Mouse (Mus musculus) retina, postnatal 1 day (tissue): ENCODE data around the gene Tmem161b.
A peak's percentile ranks its signal among the peaks of the same experiment; 100 is the strongest.
"Not testable (repeated sequence)": the region's sequence is repeated elsewhere in the genome, so short reads cannot be mapped to it uniquely, and the experiment has no call there.

ENCODE experiments used
- DNase-seq: peaks from one replicate; pipeline ENCODE4 v3.0.0-alpha.2; 2012

Tmem161b gene

DNA sequence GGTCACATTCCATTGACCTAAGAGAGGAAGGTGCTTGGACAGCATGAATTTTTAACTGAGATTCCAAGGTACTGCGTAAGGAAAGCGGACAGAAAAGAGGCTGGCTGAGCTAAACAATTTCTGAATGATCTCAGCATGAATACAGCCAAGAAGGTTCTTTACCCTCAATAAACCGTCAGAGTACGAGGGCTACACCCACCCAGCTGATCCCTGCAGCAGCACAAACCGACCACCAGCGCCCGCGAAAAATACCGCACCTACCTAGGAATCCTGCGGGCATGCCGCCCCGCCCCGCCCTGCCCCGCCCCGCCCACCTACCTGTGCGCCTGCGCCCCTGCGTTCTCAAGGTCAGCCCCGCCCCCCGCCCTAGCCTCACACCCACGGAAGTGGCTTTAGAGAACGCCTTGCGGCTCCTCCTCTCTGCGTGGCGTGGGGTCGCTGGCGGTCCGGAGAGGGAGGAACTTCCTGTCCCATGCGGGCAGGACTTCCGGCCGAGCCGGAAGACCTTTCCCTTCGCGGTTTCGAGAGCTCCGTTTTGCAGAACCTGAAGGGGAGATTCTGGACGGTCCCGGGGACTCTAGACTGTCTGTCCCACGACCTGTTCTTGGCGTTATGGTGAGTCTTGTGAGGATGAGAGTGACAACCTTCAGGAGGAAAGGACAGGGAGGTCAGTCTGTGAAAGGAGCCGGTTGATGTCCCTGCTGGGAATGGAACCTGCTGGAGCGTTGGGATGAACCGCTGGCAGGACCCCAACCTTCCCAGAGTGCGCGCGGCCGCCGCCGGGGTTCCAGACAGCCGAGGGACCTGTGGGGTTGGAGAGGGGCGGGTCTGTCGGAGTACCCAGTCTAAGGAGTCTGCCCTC is at the start of gene Tmem161b:
TSS of gene Tmem161b (plus strand) at position 477 of the 862 bp plus-strand sequence.
- DNase-seq, result peak; percentile 94

- not testable (repeated sequence) for DNase-seq
Observed at GRCm38 (mm10) chr13:84185835-84186234, 36.3 kb upstream of the Tmem161b start.

DNA sequence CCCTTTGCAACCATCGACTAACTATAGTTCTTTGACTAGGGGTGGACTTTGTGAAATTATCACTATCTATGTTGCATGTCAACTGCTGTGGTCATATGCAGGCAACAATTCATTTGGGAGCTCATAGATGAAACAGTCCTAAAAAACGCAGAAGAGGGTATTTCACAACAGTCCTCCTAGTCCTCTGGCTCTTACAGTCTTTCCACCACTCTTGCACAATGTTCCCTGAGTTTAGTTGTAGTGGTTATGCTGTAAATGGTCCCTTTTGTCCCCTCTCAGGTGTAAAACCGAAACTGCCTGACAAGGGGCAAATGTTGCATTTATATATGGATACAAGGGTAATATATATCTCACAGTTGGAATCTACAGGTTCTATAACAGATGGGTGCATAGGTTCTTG is 29.4 kb upstream of the Tmem161b start:
- DNase-seq, result no peak

- DNase-seq, result no peak
Observed at GRCm38 (mm10) chr13:84222682-84222992, 541 bp downstream of the Tmem161b start.

DNA sequence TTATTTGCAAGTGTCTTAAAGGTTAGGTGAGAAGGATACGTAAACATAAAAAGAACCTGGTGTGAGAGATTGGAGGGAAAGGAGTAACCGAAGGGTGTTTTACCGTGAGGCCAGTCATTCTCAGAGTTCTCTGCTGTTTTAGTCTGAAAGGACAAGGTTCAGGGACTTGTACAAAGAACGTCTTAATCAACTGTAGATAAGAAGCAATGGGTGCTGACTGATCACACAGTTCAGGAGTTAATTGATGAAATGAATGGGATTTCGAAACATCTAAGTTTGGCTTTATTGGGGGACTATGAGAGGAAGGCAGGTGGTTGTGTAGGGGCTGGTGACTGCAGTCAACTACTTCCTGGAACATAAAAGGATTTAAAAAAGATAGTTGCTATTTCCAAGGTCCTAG is 922 bp downstream of the Tmem161b start:
- DNase-seq, result no peak

DNA sequence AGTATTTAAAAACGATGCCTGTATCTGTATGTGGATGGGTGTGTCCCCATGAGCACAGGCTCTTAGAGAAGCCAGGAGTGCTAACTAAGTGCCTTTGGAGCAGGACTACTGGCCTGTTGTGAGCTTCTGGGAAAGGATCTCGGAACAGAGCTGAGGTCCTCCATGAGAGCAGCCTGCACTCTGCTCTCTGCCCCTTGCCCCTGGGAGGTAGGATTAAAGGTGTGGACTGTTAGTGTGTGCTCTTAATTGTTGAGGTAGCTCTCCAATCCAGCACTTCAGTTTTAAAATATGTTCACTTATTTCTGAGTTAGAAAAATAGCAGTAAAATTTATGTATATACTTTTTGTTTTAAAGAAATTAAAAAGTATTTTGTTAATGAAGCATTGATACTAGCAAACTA is 11.9 kb downstream of the Tmem161b start:
- DNase-seq, result no peak

- DNase-seq, result no peak
Observed at GRCm38 (mm10) chr13:84236768-84237167, 14.7 kb downstream of the Tmem161b start.

DNA sequence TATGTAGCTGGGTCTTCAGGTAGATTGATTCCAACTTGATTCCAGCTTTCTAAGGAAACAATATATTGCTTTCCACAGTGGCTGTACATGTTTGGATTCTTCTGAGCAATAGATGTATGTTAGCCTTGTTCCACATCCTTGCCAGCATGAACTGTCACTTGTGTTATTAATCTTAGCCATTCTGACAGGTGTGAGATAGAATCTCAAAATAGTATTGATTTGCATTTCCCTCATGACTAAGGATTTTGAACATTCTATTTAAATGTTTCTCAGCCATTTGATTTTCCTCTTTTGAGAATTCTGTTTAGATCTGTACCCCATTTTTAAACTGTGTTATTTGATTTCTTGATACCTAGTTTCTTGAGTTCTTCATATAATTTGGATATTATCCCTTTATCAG is 16.1 kb downstream of the Tmem161b start:
- DNase-seq, result no peak

DNA sequence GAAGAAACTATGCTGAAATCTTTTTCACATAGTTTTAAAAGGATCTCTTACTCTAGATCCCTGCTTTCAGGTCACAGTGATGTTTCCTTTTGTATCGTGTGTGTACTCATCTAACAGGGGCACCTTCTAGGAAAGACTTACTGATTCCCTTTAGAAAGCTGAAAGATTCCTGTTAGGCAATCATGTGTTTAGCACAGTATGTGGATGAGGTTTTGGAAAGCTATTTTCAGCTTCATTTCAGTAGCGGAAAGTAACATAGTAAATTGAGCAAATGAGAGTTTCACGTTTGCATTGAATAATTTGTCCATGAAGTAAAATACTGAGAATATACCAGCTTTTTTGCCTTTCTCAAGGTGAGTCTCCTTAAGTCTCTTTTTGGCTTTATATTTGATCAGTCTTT is 26.0 kb downstream of the Tmem161b start:
- no peak for DNase-seq

GRCm38 (mm10) chr13:84251295-84251694 is 29.2 kb downstream of the Tmem161b start:
- no peak for DNase-seq

DNA sequence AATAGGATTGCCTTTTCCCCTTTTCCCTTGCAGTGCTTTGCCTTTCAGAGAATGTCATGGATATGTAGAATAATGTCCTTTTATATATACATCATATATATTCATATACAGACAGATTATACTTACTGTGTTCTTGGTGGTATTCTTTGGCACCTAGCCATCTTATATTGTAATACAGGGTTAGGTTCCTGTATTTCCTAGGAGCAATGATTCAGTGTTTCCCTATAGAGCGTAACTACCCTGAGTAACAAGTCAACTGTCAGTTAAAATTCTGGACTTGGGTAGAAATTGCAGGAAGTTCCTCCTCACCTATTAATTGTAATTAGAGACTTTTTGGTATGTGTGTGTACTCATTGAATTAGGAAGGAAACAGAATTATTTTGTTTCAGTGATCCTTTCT is 33.0 kb downstream of the Tmem161b start:
- no peak for DNase-seq

DNA sequence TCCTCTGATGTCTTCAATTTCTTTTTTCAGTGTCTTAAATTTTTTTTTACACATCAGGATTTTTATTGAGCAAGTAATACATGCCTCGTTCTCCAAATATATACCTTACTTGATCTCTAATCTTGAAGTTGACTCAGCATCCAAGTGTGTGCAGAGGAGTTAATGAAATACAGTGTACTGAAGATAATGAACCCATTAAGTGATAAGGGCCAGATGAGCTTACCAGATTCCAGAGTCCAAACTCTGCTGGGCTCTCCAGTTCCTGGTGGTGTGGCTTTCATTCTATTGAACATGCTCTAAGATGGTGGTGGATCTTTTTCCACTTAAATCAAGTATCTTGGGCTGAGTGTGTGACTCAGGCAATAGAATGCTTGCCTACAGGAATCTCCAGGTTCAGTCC is 42.3 kb downstream of the Tmem161b start:
- DNase-seq, result not testable (repeated sequence)

- DNase-seq, result no peak
Observed at GRCm38 (mm10) chr13:84276246-84276645, 54.1 kb downstream of the Tmem161b start.

DNA sequence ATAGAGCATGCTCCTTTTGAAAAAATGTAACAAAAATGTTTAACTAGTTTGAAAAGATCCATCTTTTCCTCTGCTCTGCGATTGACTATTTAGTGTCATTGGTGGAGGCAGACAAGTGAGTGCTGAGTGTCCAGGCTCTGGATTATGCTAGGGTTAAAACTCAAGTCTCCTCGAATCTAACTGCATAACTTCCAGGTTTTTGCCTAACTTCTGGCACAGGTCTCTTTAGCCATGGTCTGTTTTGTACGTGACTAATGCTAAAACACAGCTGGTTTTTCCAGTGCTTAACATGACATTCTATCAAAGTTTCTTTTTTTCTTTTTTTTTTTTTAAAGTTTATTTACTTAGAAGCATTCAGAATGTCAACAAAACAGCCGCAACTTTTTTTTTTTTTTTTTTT is 58.3 kb downstream of the Tmem161b start:
- no peak for DNase-seq

GRCm38 (mm10) chr13:84282966-84283365 is 60.9 kb downstream of the Tmem161b start:
- no peak for DNase-seq

GRCm38 (mm10) chr13:84284764-84285558 is 62.9 kb downstream of the Tmem161b start:
- DNase-seq, result no peak

DNA sequence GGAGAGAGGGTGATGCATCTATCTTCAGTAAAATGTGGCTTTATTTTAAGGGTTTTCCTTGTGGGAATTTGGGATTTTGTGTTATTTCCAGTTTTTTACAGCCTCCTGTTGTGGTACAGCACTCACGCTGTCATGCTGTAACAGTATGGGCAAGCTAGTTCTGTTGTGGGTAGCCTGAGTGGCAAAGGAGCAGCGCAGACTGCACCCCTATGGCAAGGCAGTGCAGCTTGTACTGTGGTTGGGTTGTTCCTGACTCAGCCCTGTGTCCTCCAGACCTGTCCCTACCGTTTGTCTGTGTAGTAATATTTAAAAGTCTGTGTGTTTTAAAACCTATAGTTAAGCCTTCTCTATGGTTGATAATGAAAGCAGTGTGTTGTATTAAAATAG is 63.5 kb downstream of the Tmem161b start:
- no peak for DNase-seq

- DNase-seq, result no peak
Observed at GRCm38 (mm10) chr13:84299445-84300053, 77.5 kb downstream of the Tmem161b start.

DNA sequence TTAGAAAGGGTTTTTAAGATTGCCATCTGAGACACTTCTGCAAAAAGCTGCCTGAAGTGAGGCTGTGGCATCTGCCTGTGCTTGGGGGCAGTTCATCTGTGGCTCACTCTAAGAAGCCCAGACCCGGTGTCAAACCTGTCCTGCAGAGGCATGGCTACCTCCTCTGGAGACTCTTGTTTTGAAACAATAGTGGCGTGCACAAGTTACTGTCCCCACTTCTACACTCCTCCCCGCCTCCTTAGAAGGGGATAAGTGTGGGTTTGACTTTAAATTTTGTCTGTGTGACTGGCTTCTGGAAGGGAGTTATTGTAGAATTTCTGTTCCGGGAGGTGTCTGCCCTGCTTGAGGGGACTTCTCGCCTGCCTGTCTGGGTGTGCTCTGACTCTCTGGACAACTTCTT is 121.2 kb downstream of the Tmem161b start:
- no peak for DNase-seq

DNA sequence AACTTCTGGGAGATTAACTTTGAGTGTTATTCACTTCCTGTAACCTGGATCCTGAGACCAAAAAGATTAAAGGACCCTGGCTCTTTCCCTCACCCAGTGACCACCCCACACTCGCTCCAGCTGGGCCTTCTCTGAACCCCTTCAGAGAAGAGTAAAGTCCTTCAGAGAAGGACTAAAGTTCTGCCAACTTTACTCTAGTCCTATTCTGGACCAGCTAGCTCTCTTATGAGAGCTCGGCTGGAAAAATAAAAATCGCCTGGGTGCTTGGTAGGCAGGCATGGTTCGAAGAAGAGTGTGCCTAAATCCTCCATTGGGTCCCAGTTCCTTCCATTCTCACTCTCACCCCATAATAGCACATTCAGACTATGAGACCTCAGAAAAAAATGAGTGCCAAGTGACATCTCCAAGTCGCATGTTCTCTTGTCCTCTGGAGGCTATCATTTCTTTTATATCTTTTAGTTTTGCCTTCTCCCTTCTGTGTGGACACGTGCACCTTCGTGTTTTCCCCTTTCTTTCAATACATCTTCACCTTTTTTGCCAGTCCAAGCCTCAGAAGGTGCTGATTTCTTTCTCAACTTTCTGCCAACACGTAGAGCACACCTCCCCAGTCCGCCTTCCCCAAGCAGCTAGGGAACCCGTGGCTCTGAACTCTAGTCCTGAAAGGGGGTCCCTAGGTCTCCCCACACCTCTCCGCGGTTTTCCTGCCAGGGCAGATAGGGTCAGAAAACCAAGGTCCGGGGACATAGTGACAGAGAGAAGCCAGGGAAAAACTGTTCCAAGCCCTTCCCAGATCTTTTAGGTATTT is 121.8 kb downstream of the Tmem161b start:
- DNase-seq, result peak; percentile 30

GRCm38 (mm10) chr13:84344711-84345110 is 122.6 kb downstream of the Tmem161b start:
- DNase-seq, result peak; percentile 37

DNA sequence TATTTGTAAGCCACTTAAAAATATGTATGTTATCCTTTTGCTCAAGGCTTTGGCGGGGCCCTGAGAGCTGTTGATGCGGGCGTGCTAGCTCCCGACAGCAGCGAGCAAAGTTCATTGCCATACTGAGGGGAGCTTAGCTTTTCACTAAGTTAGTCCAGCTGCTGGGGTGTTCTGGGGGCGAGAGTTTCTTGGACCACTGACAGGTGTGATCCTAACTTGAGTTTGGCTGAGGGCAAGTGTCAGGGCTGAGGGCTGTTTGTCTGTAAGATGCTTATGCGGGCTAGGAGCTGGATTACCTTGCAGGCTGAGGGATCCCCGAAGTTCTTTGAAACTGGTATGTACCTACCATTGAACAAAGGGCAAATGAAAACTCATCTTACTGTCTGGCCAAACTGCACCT is 123.0 kb downstream of the Tmem161b start:
- DNase-seq, result peak; percentile 48
